Mouse (Mus musculus) bone marrow, adult 2 months (tissue): ENCODE data around the gene Gcdh. TPM values are rescaled to one million over a fixed set of nuclear protein-coding genes. Genes with fewer than 3 reads are reported as not detected.

Experiments used
- H3K27ac ChIP-seq: fragments of 200-500 bp; 2 replicates; pipeline ENCODE4 v1.5.1; 2012; ENCODE audit warnings: low read depth, mild to moderate bottlenecking, control low read depth, inconsistent platforms, low read length; ENCODE audit not compliant: control insufficient read depth, poor library complexity, insufficient read depth
- H3K4me1 ChIP-seq: fragments of 200-500 bp; 2 replicates; pipeline ENCODE4 v1.6.1; 2011; ENCODE audit warnings: low read length; ENCODE audit not compliant: control insufficient read depth, insufficient read depth
- H3K4me3 ChIP-seq: fragments of 200-500 bp; replicated peaks from 2 replicates; pipeline ENCODE3; 2011; ENCODE audit warnings: mild to moderate bottlenecking, low read depth, low read length, control low read depth; ENCODE audit not compliant: control insufficient read depth
- CTCF ChIP-seq: fragments of 200-500 bp; IDR thresholded peaks from 2 replicates; pipeline ENCODE4 v1.5.1; 2011; ENCODE audit warnings: low read length, control low read depth; ENCODE audit not compliant: control insufficient read depth, insufficient read depth
- POLR2A ChIP-seq: fragments of 200-500 bp; IDR thresholded peaks from 2 replicates; pipeline ENCODE4 v1.6.1; 2011; ENCODE audit warnings: low read depth, mild to moderate bottlenecking, control low read depth, low read length, borderline replicate concordance; ENCODE audit not compliant: control insufficient read depth
- WGBS: fragments of 180-500 bp; shearing (Covaris S2); methylation state at CpG from one replicate; pipeline ENCODE4 v1.1.7; 2018; 5-methylcytosine and 5-hydroxymethylcytosine counted together
- polyA plus RNA-seq: library from polyadenylated mRNA; stranded (reverse); fragments of >200 nt; gene quantifications from 2 replicates; pipeline ENCODE4 v1.2.4, GENCODE M21; 2011; ENCODE audit warnings: low replicate concordance; ENCODE audit not compliant: missing spikeins, insufficient read depth, insufficient read length

Gcdh gene
- polyA plus RNA-seq, 1 experiment, result 33.0 TPM

- WGBS, result 53% methylated on average over 2 of the region's 2 CpGs
- no peak overlapping the region; the same call in 1 of the 2 replicates for H3K27ac ChIP-seq
Measured at GRCm38 (mm10) chr8:84839411-84839810, 54.3 kb downstream of the Gcdh start.

GRCm38 (mm10) chr8:84838513-84838912, 55.2 kb downstream of the Gcdh start:
- Histone ChIP-seq H3K4me1 (no peaks in the 10 kb centered on the region), H3K4me3 (peak overlapping the region; percentile 79), H3K27ac (peak overlapping the region; percentile 83)
- no peak for TF ChIP-seq CTCF
- peak; percentile 83; the same call in 1 of the 2 replicates for TF ChIP-seq POLR2A
- 54% methylated on average over 5 of the region's 5 CpGs for WGBS

More at GRCm38 (mm10) chr8:84839411-84839810, 54.3 kb downstream of the Gcdh start:
- Histone ChIP-seq H3K4me1 (no peaks in the 10 kb centered on the region), H3K4me3 (peak overlapping the region; percentile 7)
- TF ChIP-seq POLR2A (no peak), CTCF (no peak)

GRCm38 (mm10) chr8:84837912-84838470, 55.7 kb downstream of the Gcdh start:
- H3K27ac ChIP-seq, result peak overlapping the region; percentile 83
- WGBS, result 83% methylated on average over 15 of the region's 15 CpGs
- peak overlapping the region; percentile 79 for H3K4me3 ChIP-seq
- no peaks in the 10 kb centered on the region; the same call in 1 of the 2 replicates for H3K4me1 ChIP-seq
- TF ChIP-seq CTCF (no peak; the same call in 1 of the 2 replicates), POLR2A (no peak)

- Histone ChIP-seq H3K4me3 (peak overlapping the region; percentile 79), H3K4me1 (no peaks in the 10 kb centered on the region; the same call in 1 of the 2 replicates), H3K27ac (peak overlapping the region; percentile 83)
- 84% methylated on average over 8 of the region's 8 CpGs for WGBS
- TF ChIP-seq POLR2A, result no peak
- TF ChIP-seq CTCF, result no peak; the same call in 1 of the 2 replicates
Measured at GRCm38 (mm10) chr8:84837149-84837911, 56.4 kb downstream of the Gcdh start.

Other genes starting within 250 kb of the Gcdh start
- gene Ier2, start 231.1 kb downstream of the Gcdh start, polyA plus RNA-seq, result 13.2 and 49.9 TPM in 2 replicates
- 78.9 and 134 TPM in 2 replicates for gene Trmt1, start 207.6 kb downstream of the Gcdh start, polyA plus RNA-seq
- 14.6 and 26.2 TPM in 2 replicates for gene Nacc1, start 206.1 kb downstream of the Gcdh start, polyA plus RNA-seq
- gene Lyl1, start 192.5 kb downstream of the Gcdh start, polyA plus RNA-seq, result 59.2 and 125 TPM in 2 replicates
- 12.0 and 27.2 TPM in 2 replicates for gene G430095P16Rik, start 170.9 kb downstream of the Gcdh start, polyA plus RNA-seq
- 20.6 and 23.7 TPM in 2 replicates for gene Nfix, start 93.6 kb downstream of the Gcdh start, polyA plus RNA-seq
- 2.2 and 3.3 TPM in 2 replicates for gene Dand5, start 71.1 kb downstream of the Gcdh start, polyA plus RNA-seq
- gene Gadd45gip1, start 62.4 kb downstream of the Gcdh start, polyA plus RNA-seq, result 9.2 and 20.5 TPM in 2 replicates
- 169 and 222 TPM in 2 replicates for gene Rad23a, start 53.3 kb downstream of the Gcdh start, polyA plus RNA-seq
- 342 and 475 TPM in 2 replicates for gene Calr, start 47.0 kb downstream of the Gcdh start, polyA plus RNA-seq
- gene Farsa, start 36.9 kb downstream of the Gcdh start, polyA plus RNA-seq, result 36.6 and 59.1 TPM in 2 replicates
- gene Syce2, start 21.8 kb downstream of the Gcdh start, polyA plus RNA-seq, result 32.6 and 36.7 TPM in 2 replicates
- 142 and 168 TPM in 2 replicates for gene Klf1, start 8.0 kb upstream of the Gcdh start, polyA plus RNA-seq
- gene Dnase2a, start 14.6 kb upstream of the Gcdh start, polyA plus RNA-seq, result 35.0 and 54.0 TPM in 2 replicates
- gene Mast1, start 43.4 kb upstream of the Gcdh start, polyA plus RNA-seq, result not detected in 2 replicates
- gene Rtbdn, start 53.1 kb upstream of the Gcdh start, polyA plus RNA-seq, result not detected in 2 replicates
- not detected in 2 replicates for gene Gm49661, start 75.5 kb upstream of the Gcdh start, polyA plus RNA-seq
- gene Prdx2, start 75.7 kb upstream of the Gcdh start, polyA plus RNA-seq, result 1,113 and 1,804 TPM in 2 replicates
- 40.8 and 54.9 TPM in 2 replicates for gene Rnaseh2a, start 75.8 kb upstream of the Gcdh start, polyA plus RNA-seq
- 11.1 and 18.4 TPM in 2 replicates for gene Junb, start 84.8 kb upstream of the Gcdh start, polyA plus RNA-seq
- 3.5 and 7.3 TPM in 2 replicates for gene Hook2, start 96.7 kb upstream of the Gcdh start, polyA plus RNA-seq
- gene Best2, start 120.6 kb upstream of the Gcdh start, polyA plus RNA-seq, result not detected in 2 replicates
- 20.7 and 46.6 TPM in 2 replicates for gene Asna1, start 131.4 kb upstream of the Gcdh start, polyA plus RNA-seq
- 240 and 300 TPM in 2 replicates for gene Trir, start 132.9 kb upstream of the Gcdh start, polyA plus RNA-seq
- gene Tnpo2, start 143.0 kb upstream of the Gcdh start, polyA plus RNA-seq, result 35.5 and 49.9 TPM in 2 replicates
- gene Fbxw9, start 166.1 kb upstream of the Gcdh start, polyA plus RNA-seq, result 4.1 and 14.3 TPM in 2 replicates
- gene Gm5741, start 174.1 kb upstream of the Gcdh start, polyA plus RNA-seq, result 4.3 TPM in 1 of 2 replicates, not detected in the other
- gene Dhps, start 177.8 kb upstream of the Gcdh start, polyA plus RNA-seq, result 31.0 and 39.6 TPM in 2 replicates
- gene Wdr83os, start 186.8 kb upstream of the Gcdh start, polyA plus RNA-seq, result 26.9 and 42.0 TPM in 2 replicates
- gene Wdr83, start 187.4 kb upstream of the Gcdh start, polyA plus RNA-seq, result 57.4 and 100 TPM in 2 replicates
- 19.2 and 64.3 TPM in 2 replicates for gene Man2b1, start 189.3 kb upstream of the Gcdh start, polyA plus RNA-seq
- not detected in 2 replicates for gene Zfp791, start 229.2 kb upstream of the Gcdh start, polyA plus RNA-seq